Mouse (Mus musculus): ENCODE data around the gene Klhl10.

Gene Klhl10

DNA sequence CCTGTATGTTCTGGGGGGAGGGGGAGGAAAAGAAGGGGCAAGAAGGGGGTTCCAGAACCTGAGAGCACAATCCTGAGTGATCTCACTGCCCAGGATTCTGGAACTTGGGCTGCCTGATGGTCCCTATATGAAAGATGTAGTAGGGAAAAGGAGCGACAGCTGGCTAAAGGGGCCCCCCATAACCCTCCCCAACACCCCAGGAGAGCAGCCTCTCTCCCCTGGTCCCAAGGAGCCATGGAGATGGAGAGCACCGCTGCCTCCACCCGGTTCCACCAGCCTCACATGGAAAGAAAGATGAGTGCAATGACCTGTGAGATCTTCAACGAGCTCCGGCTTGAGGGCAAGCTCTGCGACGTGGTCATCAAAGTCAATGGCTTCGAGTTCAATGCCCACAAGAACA is at the start of gene Klhl10, which contains the start of gene Nt5c3b:
TSS of gene Klhl10 (plus strand) at position 121 of the 400 bp plus-strand sequence.
TSS of gene Nt5c3b (minus strand) at position 12 of the 400 bp plus-strand sequence.
- DNase-seq: no peak

DNA sequence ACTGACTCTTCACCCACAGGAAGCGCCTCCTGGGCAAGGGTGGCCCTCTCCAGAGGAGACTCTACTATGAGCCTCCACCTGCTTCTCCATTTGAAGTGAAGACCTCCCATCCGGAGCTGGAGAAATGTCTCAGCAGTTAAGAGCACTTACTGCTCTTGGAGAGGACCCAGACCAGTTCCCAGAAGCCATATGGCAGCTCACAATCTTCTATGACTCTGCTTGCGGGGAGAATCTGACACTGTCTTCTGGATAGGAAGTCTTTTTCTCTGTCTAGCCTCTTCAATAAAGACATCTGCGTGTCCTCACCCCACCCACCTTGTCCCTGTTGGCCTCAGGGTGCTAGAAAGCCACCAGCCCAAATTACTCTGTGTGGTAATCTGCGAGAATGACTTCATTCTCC is 48.8 kb upstream of the Klhl10 start:
- DNase-seq: no peak

DNA sequence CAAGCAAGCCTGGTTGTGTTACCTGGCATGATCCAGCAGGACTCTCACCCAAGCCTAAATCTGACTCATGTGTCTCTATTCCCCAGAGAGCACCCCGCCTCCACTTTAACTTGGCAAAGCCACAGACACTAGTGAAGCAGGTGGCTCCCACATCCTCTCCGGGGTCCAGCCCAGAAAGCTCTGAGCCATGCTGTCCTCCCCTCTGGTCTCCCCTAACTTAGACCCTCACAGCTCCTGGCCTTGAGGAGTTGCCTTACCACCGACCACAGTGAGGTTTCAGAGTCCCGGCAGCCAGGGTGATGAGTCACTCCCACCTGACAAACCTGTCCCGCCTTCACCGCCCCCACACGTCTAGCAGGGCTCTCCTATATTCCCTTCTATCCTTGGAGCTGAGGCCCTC is 48.0 kb upstream of the Klhl10 start:
- DNase-seq: no peak

DNA sequence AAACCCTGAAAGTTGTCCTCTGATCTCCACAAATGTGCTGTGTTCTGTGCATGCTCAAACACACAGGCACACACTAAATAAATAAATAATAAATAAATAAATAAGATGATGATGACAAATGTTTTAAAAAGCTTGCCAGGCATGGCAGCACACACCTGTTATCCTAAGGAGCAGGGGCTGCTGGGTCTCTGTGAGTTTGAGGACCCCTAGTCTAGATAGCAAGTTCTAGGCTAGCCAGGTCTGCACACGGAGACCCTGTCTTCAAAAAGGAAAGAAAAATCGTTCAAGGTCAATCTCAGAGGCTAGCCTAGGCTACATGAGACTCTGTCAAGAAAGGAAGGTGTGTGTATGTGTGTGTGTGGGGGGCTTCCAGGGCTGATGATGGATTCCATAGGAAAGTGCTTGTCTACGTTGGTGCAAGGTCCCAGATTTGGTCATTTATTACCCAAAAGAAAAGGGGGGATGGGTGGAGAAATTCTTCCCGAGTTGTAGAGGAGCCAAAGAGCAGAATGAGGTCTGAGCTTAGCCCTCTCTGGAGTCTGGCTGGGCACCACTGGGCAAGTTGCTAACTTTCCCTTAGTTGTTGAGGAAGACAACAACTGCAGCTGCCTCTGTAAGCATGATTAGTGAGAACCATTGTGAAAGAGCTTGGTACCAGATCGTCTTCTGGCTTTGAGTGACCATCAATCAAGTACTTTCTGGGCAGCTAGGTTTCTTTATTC is 47.2 kb upstream of the Klhl10 start:
- DNase-seq: no peak

DNA sequence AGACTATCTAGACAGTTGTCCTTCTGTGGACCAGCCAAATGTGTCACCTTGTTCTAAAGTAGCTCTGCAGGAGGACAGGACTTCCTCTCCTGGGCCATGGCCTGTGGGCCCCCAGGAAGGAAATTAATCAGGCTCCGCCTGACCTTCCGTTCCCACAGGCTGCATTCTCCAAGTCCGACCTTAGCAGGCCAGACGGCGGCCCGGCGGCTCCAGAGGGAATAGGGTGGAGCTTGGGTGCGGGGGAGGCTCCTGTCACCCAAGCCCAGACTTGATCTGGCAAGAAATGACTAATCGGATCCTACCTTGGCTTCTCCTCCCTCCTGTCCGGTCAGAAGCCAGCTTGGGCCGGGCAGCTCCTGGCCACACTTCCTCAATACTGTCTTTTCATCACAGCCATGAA is 46.5 kb upstream of the Klhl10 start:
- DNase-seq: peak; percentile 90

DNA sequence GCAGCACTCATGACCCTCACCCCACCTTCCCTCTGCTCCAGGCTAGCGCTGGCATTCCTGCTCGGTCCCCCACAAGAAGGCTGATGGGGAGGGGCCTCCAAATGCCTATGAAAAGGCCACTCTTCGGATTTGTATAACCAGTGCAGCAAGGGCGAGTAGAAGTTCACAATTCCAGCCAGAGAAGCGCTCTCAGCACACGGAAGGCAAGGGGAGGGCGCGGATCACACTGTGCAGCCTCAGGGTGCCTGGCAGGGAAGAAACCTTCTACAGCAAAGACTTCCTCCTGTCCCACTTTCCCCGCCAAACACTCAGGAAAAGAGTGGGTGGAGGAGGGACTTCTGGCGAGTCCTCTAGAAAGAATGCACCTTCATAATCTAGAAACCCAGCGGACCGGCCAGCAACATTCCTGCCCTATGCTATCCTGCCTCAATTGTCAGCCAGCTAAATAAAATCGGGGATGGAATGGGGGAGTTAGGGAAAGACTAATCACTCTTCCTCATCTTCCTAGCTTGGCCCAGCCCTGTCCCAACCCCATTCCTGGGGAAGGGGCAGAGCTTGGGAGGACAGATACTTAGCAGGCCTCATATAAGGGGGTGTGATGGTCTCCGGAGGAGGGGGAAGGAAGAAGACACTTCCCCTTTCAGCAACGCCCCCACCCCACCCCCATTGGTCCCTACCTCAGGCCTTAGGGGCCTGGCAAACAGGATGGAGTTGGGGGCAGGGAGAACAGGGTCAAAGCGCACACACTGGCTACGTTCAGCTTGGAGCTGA is 45.7 kb upstream of the Klhl10 start:
- peak; percentile 66 for DNase-seq

DNA sequence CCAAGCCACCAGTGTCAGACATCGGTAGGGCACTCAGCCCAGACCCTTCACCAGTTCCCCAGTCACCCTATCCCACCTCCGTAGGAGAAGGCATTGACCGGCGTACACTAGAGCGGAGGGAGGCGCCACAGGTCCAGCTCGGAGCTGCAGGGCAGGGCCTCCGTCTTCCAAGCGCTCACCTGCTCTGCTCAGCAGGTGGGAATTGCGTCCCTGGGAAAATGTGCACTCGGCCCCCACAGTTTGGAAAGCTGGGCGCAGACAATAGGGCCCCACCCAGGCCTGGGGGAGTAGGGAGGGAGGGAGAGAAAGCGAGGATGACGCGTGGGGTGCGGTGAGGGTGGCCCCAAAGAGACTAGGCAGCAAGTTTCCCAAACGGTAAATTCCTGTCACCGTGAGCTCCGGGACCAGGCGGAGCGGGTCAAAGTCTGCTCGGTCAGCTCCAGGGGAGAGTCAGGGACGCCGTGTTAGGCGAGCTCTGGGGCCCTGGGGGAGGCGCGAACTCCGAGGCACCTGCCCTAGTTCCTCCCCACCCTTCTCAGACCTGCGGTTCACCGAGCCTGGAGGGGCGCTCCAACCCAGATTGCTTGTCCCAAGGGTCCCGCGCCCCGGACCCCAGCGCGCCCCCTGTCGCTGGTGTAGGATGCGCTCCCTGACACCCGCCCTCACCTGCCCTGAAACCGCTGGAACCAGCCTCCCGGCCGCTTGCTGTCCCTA is 44.7 kb upstream of the Klhl10 start:
- peak; percentile 82 for DNase-seq

DNA sequence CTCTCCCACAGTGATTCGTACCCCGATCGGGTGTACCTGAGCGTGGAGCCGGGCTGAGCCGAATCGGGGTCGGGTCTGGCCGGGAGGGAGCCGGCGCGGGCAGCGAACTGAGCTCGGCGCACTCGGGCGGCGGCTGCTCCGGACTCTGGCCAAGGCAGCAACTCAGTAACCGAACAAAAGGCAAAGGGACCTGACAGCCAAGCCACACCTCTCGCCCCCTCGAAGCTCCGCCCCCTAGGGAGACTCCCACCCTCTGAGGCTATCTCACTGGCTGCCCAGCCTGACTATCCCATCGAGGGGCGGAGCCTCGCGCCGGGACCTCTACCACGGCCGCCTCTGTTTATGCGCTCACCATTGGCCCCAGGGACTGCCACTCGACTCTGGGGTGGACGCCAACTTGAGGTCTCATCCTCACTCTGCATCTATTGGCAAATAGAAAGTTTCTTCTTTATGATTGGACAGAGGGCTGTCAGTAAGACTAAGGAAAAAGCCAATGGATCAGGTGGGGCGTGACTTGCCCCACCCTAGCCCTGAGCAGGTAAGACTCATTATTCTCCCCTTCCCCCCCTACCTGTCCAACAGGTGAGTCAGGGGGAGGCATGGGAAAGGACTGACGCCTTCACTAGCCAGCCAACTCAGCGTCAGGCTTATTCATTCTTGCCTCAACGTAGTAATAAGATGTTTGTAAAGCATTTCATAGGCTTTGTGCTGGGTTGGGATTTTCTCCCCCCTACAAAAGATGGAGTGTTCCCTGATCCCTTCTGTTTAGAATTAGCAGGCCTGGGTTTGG is 43.9 kb upstream of the Klhl10 start, which contains the start of gene Jup:
TSS of gene Jup (minus strand) at position 164 of the 790 bp plus-strand sequence.
- DNase-seq: peak; percentile 100

DNA sequence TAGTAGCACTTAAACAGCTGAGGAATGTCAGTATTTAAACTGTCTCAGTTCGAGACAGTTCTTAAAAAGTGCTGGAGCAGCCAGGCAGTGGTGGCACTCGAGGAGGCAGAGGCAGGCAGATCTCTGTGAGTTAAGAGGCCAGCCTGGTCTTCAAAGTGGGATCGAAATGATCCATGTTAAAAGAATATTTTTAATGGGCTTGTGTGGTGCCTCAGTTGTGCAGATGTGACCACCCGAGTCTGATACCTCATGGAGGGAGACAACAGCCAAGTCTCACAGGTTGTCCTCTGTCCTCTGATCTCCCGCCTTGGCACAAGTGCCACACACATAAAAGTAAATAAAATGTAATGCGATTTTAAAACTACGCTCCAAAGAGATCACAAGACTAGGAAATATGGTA is 43.2 kb upstream of the Klhl10 start:
- no peak for DNase-seq

DNA sequence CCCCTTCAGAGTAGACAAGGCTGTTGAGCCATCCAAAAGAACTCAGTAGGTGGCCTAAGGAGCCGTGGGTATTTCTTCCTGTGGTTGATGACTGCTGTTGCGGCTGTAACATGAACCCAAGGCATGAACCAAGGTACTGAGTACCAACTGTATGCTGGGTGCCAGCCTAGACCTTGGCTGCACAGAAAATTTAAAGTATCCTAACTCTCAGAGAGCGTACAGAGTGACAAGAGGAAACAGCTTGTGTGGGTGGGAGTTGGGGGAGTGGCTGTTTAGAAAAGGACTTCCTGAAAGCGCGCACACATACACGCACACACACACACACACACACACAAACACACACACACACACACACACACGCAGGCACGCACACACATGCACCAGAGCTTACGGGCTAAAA is 42.4 kb upstream of the Klhl10 start:
- DNase-seq: no peak

DNA sequence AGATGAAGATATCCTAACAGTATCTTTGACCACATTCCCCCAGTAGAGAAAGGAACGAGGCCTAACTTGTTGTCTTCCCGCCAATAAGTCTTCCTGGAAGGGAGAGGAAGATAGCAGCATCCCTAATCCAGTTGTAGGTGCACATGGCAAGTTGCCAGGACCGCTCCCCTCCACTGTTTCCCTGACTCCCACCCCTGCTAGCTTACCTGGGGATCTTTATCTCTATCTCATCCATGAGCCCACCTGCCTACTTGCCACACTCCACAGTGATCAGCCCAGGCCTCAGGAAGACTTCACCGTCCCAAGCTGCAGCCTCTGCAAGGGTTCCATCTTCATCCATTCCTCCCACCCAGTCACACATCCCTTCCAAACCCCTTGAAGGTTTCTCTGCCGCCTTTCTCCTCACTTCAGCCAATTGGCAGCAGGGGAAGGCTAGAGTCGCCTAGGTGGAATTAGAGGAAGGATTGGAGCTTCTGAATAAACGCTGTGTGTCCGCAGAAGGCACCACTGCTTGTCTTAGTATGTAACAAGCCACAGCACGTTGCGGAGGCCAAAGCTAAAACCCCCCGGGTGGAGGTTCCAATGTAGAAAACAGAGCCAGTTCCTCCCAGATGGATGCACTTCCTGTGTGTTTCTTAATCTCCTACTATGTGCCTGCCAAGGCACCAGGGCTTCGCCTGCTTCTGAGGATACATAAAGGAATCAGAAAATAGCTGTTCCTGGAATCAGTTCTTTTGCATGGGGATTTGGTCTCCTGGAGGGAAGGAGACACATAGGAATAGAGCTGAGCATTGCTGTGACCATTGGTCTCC is 41.8 kb upstream of the Klhl10 start:
- no peak for DNase-seq

DNA sequence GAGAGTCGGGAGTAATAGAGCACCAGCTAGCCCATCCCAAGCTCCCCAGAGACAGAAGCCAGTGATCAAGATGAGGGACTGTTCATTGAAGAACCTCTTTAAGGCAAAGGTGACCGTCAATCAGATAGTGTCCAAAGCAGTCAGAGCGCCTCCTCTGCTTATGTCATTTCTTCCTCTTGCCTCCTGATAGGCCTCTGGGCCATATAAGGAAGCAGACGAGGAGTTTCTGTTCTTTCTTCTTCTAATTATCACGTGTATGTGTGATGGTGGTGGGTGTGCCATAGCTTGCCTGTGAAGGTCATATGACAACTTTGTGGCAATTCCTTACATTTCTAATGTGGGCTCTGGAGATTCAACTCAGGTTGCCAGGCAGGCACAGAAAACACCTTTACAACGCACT is 40.9 kb upstream of the Klhl10 start:
- DNase-seq: no peak

DNA sequence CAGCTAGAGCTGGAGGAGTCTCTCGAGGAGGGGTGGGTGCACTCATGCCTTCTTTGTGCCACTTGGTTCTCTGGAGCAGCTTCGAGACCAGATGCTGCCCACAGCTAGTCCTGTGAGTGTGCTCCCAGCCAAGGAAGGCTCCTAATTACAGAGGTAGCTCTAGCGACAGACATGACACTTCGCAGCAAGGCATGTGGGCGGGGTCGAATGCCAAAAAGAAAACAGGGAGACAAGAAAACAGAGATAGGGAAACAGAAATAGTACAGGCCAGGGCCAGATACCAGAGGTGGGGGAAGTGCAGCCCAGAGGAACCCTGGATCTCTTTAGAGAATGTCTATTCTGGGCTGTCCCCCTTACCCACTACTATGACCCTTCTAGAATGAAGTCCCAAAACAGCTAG is 39.5 kb upstream of the Klhl10 start:
- no peak for DNase-seq

DNA sequence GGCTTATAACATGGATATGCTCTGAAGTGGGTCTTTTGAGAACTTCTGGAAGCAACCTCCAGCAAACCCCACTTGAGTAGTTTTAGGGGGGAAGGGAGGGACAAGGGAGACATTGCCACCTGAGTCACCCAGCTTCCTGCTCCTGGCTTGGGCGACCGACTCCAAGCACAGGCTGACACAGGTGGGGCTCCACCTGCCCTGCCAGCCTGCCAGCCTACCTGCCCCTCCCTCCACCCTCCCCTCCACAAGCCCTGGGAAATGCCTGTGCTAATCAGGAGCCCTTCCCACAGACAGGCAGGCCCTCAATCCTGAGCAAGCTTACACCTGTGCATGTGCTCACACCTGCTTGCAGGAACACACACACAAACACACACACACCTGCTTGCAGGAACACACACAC is 39.0 kb upstream of the Klhl10 start:
- DNase-seq: no peak

DNA sequence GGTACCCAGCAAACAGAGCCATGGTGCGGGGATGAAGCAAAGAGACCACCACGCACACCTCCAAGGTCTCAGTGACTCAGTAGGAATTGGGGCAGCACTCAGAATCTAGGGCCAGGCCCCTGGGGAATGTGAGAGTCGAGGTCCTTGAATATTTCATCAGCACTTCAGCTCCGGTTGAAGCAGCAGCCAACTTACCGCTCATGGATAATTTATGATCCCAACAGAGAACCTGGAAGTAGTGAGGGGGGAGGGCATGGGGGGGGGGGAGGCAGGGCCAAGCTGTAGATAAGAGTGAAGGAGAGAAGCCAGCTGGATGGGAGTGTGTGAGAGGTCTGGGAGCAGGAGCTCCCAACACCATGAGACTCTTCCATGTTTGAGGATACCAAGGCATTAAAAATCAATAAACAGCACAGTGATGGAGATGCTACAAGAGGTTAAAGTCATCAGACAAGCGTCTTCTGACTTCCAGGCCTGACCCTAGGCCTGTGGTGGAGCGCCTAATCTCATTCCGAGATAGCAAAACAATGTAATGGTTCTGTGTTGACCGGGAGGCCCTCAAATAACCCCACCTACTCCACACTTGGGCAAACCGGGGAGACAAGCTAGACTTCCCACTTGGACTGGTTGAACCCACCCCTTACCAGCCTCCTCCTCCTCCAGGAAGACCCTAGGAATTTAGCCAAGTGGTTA is 38.1 kb upstream of the Klhl10 start:
- DNase-seq: no peak

DNA sequence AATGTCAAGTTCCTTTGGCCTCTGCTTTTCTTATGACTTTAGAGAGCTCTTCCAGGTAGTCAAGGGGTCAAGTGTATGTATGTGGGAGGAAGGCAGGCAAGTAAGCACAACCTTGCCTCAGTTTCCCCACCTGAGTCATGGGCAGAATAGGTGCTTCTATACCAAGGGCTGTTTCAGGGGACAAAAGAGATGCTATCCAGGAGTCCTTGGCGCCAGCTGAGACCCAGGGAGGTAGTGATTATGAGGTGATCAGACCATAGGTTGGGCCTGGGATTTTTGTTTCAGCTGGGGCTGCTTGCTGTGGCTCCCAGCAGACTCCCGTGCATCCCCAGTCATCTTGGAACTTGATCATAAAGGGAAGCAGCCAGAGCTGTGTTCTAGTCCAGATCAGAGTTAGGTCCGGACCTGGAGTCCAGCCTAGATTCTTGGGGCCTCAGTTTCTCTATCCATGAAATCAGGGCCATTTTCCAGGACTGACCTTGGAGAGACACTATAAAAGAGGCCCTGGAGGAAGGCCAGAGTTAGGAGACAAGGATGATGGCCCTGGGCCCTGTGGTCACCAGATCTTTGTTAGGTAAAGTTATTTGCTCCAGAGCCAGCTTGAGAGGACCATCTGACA is 37.2 kb upstream of the Klhl10 start:
- no peak for DNase-seq

DNA sequence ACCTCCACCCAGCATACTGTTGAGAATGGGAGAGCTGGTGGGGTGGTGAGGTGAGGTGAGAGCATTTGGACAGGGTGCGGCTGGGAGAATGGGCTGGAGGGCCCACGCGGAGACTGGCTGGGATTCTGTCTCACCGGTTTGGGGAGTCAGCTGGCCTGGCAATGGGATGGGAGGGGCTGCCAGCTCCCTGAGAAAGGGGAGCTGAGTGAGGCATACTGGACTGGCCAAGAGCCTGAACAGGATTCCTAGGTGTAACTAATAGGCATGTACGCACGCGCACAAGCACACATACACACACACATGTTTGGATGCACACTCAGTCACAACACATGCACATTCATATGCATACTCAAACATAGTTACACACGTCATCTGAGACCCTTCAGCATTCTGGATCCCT is 35.4 kb upstream of the Klhl10 start:
- DNase-seq: no peak

DNA sequence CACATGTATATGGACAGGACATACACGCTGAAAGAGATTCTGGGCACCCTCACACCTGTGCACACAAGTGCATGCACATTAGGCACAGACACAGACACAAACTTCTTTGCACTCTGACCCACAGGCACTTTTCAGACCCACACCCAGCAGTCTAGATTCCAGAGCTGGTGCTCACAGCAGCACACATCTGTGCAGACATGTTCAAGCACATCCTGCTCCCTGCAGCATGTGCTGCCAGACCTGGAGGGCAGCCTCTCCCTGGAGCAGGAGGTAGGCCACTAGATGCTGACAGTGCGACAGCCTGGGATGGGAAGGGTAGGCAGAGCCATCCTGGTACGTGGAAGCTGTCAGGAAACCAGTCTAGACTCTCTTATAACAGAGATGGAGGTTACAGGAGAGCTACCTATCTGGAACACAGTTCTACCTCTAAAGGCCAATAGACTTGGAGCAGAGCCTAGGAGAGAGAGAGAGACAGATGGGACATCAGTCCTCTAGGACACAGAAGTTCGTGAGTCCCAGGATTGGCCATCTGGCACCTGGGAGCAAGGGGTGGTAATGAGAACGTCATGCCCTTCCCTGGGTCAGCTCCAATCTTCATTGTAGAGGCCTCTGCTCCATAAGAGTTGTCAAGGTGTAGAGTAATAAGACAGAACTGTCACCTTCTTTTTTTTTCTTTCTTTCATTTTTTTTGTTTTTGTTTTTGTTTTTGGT is 34.6 kb upstream of the Klhl10 start:
- no peak for DNase-seq

DNA sequence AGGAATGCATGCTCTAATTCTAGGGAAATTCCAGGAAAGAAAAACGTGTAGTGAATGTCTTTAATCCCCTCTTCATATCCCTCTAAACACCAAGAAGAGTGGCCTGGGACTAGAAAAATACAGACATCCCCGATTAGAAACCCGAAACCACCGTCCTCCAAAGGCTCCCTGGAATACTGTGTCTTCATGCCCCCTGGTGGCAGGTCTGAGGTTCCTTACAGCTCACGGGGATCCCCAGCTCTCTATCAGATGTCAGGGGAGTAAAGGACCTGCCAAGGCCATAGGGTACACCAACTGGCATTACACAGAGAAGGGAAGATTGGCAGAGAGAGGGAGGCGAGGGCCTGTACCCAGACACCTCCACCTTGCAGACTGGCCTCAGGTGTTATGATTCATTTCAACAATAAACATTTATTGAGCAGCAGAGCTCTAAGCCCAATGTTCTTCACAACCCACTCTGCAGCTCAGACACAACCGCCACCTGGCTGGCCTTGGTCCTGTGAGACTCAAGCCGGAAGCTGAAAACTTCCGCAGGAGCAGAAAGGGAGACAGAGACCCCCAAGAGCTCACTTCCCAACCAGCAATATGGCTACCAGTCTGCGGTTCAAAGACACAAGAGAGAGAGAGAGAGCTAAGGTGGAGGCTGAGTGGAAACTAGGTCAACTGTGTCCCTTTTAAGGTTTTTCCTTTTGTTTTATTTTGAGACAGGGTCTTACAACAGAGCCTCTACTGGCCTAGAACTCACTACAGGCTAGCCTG is 33.5 kb upstream of the Klhl10 start:
- peak; percentile 77 for DNase-seq

Measured in kidney, adult 18-20 months (tissue).